Mouse (Mus musculus): ENCODE results near the gene Ifi47. TPM values are rescaled to one million over a fixed set of nuclear protein-coding genes. Genes with fewer than 3 reads are reported as not detected.

The Ifi47 gene
- polyA plus RNA-seq (2015; fragmentation: Nextera tagmentation; extraction: Ambion mirVana): 8.3 and 10.9 TPM in 2 replicates

DNA sequence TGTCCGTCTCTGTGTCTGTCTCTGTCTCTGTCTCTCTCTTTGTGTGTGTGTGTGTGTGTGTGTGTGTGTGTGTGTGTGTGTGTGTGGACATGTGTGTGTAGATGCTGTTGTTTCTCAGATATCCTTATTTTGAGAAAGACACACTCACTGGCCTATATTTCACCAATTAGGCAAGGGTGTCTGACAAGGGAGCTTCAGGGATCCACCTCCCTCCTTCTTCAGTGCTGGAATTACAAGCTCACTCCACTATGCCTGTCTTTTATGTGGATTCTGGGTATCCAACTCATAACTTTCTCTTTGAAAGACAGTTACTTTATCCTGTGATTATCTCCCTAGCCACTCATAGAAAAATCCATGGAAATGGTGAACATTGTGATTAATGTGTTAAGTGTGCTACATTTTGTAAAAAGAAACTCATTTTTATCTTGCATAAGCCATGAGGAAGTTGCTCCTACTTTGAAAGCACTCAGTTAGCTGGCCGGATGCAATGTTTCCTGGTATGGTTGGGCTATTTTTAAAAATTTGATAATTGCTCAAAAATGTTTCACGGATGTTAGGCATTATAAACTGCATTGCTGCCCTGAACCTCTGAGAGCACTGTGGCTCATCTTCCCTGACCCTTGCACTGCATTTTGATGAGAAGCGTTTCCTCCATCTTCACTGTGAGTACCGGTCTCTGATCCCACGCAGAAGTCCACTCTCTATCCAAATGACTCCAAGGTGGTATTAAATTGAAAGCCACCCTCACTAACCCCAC, at the start of gene Ifi47:
TSS of gene Ifi47 (plus strand) at position 587 of the 757 bp plus-strand sequence.

DNA sequence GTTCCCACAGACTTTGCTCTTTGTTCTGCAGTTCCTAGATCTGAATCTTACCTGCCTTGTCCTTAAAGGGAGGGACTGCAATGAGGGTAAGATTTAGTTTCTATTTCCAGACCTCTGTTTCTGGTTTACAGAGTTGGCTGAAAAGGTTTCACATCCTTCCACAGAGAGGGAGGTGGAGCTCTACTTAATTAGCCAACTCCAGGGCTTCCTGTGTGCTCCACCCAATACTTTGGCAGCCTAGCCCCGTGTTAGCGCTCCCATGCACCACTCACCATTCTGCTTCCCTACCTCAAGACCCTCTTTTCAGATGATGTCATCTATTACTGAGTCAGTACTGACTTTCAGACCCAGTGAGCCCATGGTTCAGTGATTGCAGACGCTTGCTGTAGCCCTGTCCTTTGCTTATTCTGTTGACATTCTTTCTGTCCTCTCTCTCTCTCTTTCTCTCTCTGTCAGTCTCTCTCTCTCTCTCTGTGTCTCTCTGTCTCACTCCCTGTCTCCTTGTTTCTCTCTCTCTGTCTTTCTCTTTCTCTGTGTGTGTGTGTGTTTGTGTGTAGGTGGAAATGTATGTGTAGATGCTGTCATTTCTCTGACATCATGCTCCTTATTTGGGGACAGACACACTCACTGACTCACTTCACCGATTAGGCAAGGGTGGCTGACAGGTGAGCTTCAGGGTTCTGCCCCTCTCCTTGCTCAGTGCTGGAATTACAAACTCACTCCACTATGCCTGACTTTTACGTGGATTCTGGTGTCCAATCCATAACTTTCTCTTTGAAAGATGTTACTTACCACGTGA, 25.1 kb upstream of the Ifi47 start, which contains the start of gene 9930111J21Rik2:
TSS of gene 9930111J21Rik2 (minus strand) at position 150 of the 799 bp plus-strand sequence.

DNA sequence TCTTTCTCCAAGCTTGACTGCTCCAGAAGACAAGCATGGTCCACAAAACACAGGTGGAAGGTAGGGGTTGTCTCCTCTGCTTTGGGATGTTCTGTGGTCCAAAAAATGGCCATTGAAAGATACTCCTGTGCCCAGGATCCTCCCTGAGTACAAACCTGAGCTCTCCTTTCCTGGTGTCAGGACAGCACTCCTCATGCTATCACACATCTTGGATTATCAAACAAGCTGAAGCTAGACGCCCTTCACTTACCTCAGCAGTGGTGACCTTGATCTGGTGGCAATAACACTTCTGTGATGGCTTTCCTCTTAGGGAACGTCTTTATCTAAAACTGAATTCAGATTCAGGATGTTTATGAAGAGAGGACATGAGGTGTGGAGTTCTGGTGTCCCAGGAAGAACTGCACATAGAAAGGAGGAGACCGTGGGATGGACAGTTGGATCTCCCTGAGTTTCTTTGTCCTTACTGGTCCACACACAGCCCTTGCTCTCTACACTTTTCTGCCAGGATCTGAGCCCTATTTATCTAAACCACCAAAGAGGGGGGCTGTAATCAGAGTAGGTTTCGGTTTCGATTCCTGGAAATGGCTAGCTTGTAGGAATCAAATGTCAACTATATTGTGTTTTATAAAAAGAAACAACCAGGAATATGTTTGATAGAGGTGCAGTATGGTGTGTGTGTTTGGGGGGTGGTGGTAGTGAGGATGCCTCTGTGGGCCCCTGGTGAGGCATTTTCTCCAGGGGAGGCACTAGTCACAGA, 12.5 kb upstream of the Ifi47 start, which contains the start of gene Tgtp2:
TSS of gene Tgtp2 (minus strand) at position 494 of the 757 bp plus-strand sequence.

GRCm38 (mm10) chr11:49114774-49115173, 38.4 kb downstream of the Ifi47 start, which contains the start of gene Olfr1396:
Gene Olfr1396, minus strand, starts transcription at chr11:49114874.

DNA sequence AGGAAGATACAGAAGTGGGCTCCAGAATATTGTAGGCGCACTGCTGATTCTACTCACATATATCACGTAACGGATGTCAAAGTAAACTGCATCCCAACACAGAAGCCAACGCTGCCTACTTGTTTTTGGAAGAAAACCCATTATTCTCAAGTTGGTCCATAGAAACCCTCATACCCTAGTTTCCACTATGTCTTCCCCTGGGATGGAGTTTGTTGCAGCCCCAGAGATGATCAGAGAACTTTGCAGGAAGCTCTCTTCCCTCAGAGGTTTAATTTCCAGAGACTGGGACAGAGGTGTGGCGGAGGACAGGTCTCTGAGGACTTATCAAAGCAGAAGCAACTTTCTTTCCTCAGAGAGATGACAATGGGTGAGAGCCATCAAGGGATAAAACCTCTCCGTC, 65.6 kb downstream of the Ifi47 start, which contains the start of gene Olfr1395:
TSS of gene Olfr1395 (plus strand) at position 301 of the 400 bp plus-strand sequence.

Other genes with a start within 250 kb of the Ifi47 start
- gene Gm12184, start 249.9 kb upstream of the Ifi47 start, polyA plus RNA-seq (2015; fragmentation: Nextera tagmentation; extraction: Ambion mirVana): 7.5 and 15.4 TPM in 2 replicates
- 22.4 and 29.2 TPM in 2 replicates for gene Irgm1, start 204.9 kb upstream of the Ifi47 start, polyA plus RNA-seq (2015; fragmentation: Nextera tagmentation; extraction: Ambion mirVana)
- 0.43 and 0.76 TPM in 2 replicates for gene Gm5431, start 174.4 kb upstream of the Ifi47 start, polyA plus RNA-seq (2015; fragmentation: Nextera tagmentation; extraction: Ambion mirVana)
- gene Psme2b, start 130.4 kb upstream of the Ifi47 start, polyA plus RNA-seq (2015; fragmentation: Nextera tagmentation; extraction: Ambion mirVana): 8.9 and 10.8 TPM in 2 replicates
- gene Olfr56, start 97.7 kb upstream of the Ifi47 start, polyA plus RNA-seq (2015; fragmentation: Nextera tagmentation; extraction: Ambion mirVana): 0.04 and 0.17 TPM in 2 replicates
- 0.50 and 0.68 TPM in 2 replicates for gene 9930111J21Rik1, start 97.2 kb upstream of the Ifi47 start, polyA plus RNA-seq (2015; fragmentation: Nextera tagmentation; extraction: Ambion mirVana)
- gene Gm12185, start 84.4 kb upstream of the Ifi47 start, polyA plus RNA-seq (2015; fragmentation: Nextera tagmentation; extraction: Ambion mirVana): 0.03 TPM in 1 of 2 replicates, not detected in the other
- 4.0 and 5.6 TPM in 2 replicates for gene Tgtp1, start 82.4 kb upstream of the Ifi47 start, polyA plus RNA-seq (2015; fragmentation: Nextera tagmentation; extraction: Ambion mirVana)
- gene 9930111J21Rik2, start 25.3 kb upstream of the Ifi47 start, polyA plus RNA-seq (2015; fragmentation: Nextera tagmentation; extraction: Ambion mirVana): 0.85 and 1.5 TPM in 2 replicates
- 2.5 and 3.0 TPM in 2 replicates for gene Tgtp2, start 12.4 kb upstream of the Ifi47 start, polyA plus RNA-seq (2015; fragmentation: Nextera tagmentation; extraction: Ambion mirVana)
- 0.08 TPM in 1 of 2 replicates, not detected in the other for gene Olfr1396, start 38.3 kb downstream of the Ifi47 start, polyA plus RNA-seq (2015; fragmentation: Nextera tagmentation; extraction: Ambion mirVana)
- not detected in 2 replicates for gene Olfr1395, start 65.7 kb downstream of the Ifi47 start, polyA plus RNA-seq (2015; fragmentation: Nextera tagmentation; extraction: Ambion mirVana)
- gene Olfr1394, start 77.8 kb downstream of the Ifi47 start, polyA plus RNA-seq (2015; fragmentation: Nextera tagmentation; extraction: Ambion mirVana): not detected in 2 replicates
- gene Btnl9, start 110.6 kb downstream of the Ifi47 start, polyA plus RNA-seq (2015; fragmentation: Nextera tagmentation; extraction: Ambion mirVana): 1.8 and 5.9 TPM in 2 replicates
- 13.7 and 19.6 TPM in 2 replicates for gene Zfp62, start 126.7 kb downstream of the Ifi47 start, polyA plus RNA-seq (2015; fragmentation: Nextera tagmentation; extraction: Ambion mirVana)
- gene Mgat1, start 167.6 kb downstream of the Ifi47 start, polyA plus RNA-seq (2015; fragmentation: Nextera tagmentation; extraction: Ambion mirVana): 46.9 and 73.3 TPM in 2 replicates
- 0.13 TPM in 1 of 2 replicates, not detected in the other for gene Olfr1393, start 201.7 kb downstream of the Ifi47 start, polyA plus RNA-seq (2015; fragmentation: Nextera tagmentation; extraction: Ambion mirVana)
- gene Olfr1392, start 208.7 kb downstream of the Ifi47 start, polyA plus RNA-seq (2015; fragmentation: Nextera tagmentation; extraction: Ambion mirVana): 0.04 TPM in 1 of 2 replicates, not detected in the other
- not detected in 2 replicates for gene Olfr10, start 228.2 kb downstream of the Ifi47 start, polyA plus RNA-seq (2015; fragmentation: Nextera tagmentation; extraction: Ambion mirVana)
- not detected in 2 replicates for gene Olfr1391, start 246.2 kb downstream of the Ifi47 start, polyA plus RNA-seq (2015; fragmentation: Nextera tagmentation; extraction: Ambion mirVana)

Data from adrenal gland, postnatal 0 days (tissue).